Mouse (Mus musculus) heart, embryonic 14.5 days (tissue): ENCODE results near the gene Gm20509. TPM values are rescaled to one million over a fixed set of nuclear protein-coding genes. Genes with fewer than 3 reads are reported as not detected.

Experiments
- ATAC-seq: fragments of 200-750 bp; cut with Nextera tagmentation; 2 replicates; pipeline ENCODE4 v1.8.0; 2017; ENCODE audit warnings: low read depth, moderate TSS enrichment; ENCODE audit not compliant: insufficient number of reproducible peaks, insufficient read depth, low FRiP score
- H3K27ac ChIP-seq, 2 experiments: fragments of 200-500 bp in 1 of 2; fragments of 300-500 bp in 1 of 2; sonication (generic) in 1 of 2; replicated peaks in 1 of 2; 2 replicates each; pipeline ENCODE4 v1.5.1; 2012 to 2014; ENCODE audit warnings: low read depth in 2 of 2, low read length in 2 of 2, control low read depth in 1 of 2, mild to moderate bottlenecking in 1 of 2, mixed read lengths in 1 of 2; ENCODE audit not compliant: control insufficient read depth in 1 of 2, insufficient read depth in 1 of 2
- H3K27me3 ChIP-seq: fragments of 300-500 bp; sonication (generic); 2 replicates; pipeline ENCODE4 v1.6.1; 2014; ENCODE audit warnings: mild to moderate bottlenecking, low read length, control low read depth; ENCODE audit not compliant: control insufficient read depth, insufficient read depth
- H3K36me3 ChIP-seq: fragments of 300-500 bp; sonication (generic); 2 replicates; pipeline ENCODE4 v1.6.1; 2014; ENCODE audit warnings: mild to moderate bottlenecking, control low read depth, low read length, mixed read lengths; ENCODE audit not compliant: control insufficient read depth, insufficient read depth
- H3K4me1 ChIP-seq, 2 experiments: fragments of 200-500 bp in 1 of 2; fragments of 300-500 bp in 1 of 2; sonication (generic) in 1 of 2; 2 replicates each; pipeline ENCODE4 v1.6.1; 2012 to 2014; ENCODE audit warnings: low read length in 2 of 2, control low read depth in 1 of 2, mixed read lengths in 1 of 2; ENCODE audit not compliant: control insufficient read depth in 2 of 2, insufficient read depth in 2 of 2
- H3K4me2 ChIP-seq: fragments of 300-500 bp; sonication (generic); 2 replicates; pipeline ENCODE4 v1.6.1; 2014; ENCODE audit warnings: mild to moderate bottlenecking, low read length
- H3K4me3 ChIP-seq, 2 experiments: fragments of 200-500 bp in 1 of 2; fragments of 300-500 bp in 1 of 2; sonication (generic) in 1 of 2; 2 replicates each; pipeline ENCODE4 v1.5.1; 2012 to 2014; ENCODE audit warnings: low read length in 2 of 2, mild to moderate bottlenecking in 2 of 2, control low read depth in 1 of 2, low read depth in 1 of 2, moderate library complexity in 1 of 2; ENCODE audit not compliant: control insufficient read depth in 1 of 2, insufficient read depth in 1 of 2
- H3K9ac ChIP-seq: fragments of 300-500 bp; sonication (generic); 2 replicates; pipeline ENCODE4 v1.6.1; 2014; ENCODE audit warnings: mild to moderate bottlenecking, low read length
- H3K9me3 ChIP-seq: fragments of 300-500 bp; sonication (generic); 2 replicates; pipeline ENCODE4 v1.6.1; 2016; ENCODE audit warnings: low read length, control low read depth; ENCODE audit not compliant: control insufficient read depth
- WGBS: fragments of 180-500 bp; shearing (Covaris S2); extraction: QIAGEN DNeasy Blood & Tissue Kit; methylation state at CpG from one replicate; pipeline ENCODE4 v1.1.7; 2014; 5-methylcytosine and 5-hydroxymethylcytosine counted together
- polyA plus RNA-seq: library from polyadenylated mRNA; unstranded; fragments of >200 nt; fragmentation: Nextera tagmentation; extraction: Ambion mirVana; gene quantifications from 2 replicates; pipeline ENCODE4 v1.2.1, GENCODE M21; 2014

Gene Gm20509
- polyA plus RNA-seq, 1 experiment from 2014 or later, result not detected

DNA sequence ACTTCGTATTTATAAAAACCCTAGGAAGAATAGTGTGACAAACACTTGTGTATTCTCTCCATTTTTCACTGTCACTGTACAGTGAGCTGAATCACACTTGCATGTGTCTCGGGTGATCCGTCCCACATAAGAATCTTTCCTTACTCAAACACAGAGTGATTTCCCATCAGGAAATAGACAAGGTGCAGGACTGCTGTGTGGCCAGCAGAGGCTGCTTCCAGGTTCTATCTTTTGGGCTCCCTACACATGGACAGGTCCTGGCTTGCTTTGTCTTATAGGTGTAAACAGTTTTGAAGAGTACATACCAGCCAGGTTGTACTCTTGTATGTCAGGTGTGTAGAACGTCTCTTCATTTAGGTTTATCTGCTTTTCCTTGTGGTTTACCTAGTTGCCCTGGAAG is 15.7 kb downstream of the Gm20509 start:
- ATAC-seq, result no peak
- 87% methylated on average over 4 of the region's 4 CpGs for WGBS
- Histone ChIP-seq H3K4me1 (peaks cover 0 to 9% of the 10 kb centered on the region in 2 experiments; a peak in 2 of 4 replicates), H3K27me3 (no peaks in the 10 kb centered on the region), H3K4me3 (no peak overlapping the region), H3K27ac (no peak overlapping the region), H3K4me2 (no peak overlapping the region), H3K36me3 (peaks cover 72% of the 10 kb centered on the region), H3K9me3 (no peaks in the 10 kb centered on the region), H3K9ac (no peak overlapping the region)

DNA sequence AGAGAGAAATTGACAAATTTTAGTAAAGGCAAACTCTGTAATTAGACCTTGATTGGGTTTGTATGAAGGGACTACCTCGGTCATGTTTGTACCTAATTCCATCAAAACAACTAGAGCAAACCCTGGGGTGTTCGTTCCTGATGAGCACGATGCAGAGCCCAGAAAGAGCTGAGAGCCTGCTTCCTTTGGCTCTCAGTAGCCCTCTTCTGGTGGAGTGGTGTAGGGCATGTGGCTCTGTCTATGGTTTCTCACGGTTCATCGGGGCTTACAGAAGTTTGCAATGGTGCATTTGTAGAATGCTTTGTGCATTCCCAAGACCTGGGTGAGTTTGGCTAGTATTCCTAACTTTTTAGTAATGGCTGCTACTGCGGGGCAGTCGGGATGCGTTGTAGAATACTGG is 19.5 kb downstream of the Gm20509 start:
- Histone ChIP-seq H3K36me3 (peaks cover 89% of the 10 kb centered on the region), H3K4me1 (no peaks in the 10 kb centered on the region), H3K27ac (no peak overlapping the region), H3K27me3 (no peaks in the 10 kb centered on the region), H3K9me3 (no peaks in the 10 kb centered on the region), H3K9ac (no peak overlapping the region), H3K4me3 (no peak overlapping the region), H3K4me2 (no peak overlapping the region)
- ATAC-seq, result no peak
- WGBS, result 65% methylated on average over 8 of the region's 8 CpGs

GRCm38 (mm10) chr9:73125043-73125570 is 22.8 kb downstream of the Gm20509 start:
- Histone ChIP-seq H3K4me2 (no peak overlapping the region), H3K9ac (no peak overlapping the region), H3K36me3 (peaks cover 97% of the 10 kb centered on the region), H3K27me3 (no peaks in the 10 kb centered on the region), H3K4me3 (no peak overlapping the region), H3K9me3 (no peaks in the 10 kb centered on the region), H3K4me1 (no peaks in the 10 kb centered on the region), H3K27ac (no peak overlapping the region)
- ATAC-seq, result no peak
- WGBS, result 84% methylated on average over 8 of the region's 8 CpGs

DNA sequence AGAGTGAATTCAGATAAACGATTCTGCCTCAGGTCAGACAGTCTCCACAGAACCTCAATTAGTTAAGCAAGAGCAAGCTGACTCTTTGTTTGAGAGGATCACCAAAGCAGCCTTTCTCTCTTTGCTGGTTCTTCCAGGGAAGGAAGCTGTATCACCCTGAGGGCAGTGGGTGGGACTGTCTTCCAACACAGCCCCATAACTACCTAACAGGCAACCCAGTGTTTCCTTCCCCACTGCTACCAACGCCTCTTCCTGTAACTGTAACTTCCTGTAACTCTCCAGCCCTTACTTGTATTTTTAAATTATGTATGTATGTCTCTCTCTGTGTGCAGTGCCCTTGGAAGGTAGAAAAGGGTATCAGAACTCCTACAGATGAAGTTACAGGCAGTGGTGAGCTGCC is 25.2 kb downstream of the Gm20509 start:
- Histone ChIP-seq H3K27me3 (no peaks in the 10 kb centered on the region), H3K9me3 (no peaks in the 10 kb centered on the region), H3K27ac (no peak overlapping the region), H3K4me1 (no peaks in the 10 kb centered on the region), H3K9ac (no peak overlapping the region), H3K36me3 (peaks cover 76% of the 10 kb centered on the region), H3K4me3 (no peak overlapping the region), H3K4me2 (no peak overlapping the region)
- ATAC-seq, result no peak
- 81% methylated on average over 2 of the region's 2 CpGs for WGBS

- no peak for ATAC-seq
- WGBS, result 78% methylated on average over 8 of the region's 8 CpGs
- no peak overlapping the region for H3K9ac ChIP-seq
These were observed 27.6 kb downstream of the Gm20509 start for GRCm38 (mm10) chr9:73129875-73130274.

DNA sequence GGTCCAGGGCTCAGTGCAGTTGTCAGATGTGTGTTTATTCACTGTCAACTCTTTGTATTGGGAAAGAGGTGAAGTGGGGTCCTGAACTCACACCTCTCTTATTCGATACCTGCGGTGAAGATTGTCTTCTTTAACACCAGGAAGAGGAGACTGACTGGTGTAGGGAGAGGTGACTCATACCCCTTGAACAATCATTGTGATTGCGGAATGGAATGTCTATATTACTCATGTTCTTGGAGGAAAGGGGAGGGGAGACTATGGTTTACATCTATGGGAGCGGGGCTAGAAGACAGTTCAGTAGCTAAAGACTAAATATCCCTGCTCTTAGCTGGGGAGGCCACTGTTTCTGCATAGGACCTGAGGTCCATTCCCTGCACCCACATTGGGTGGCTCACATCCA is 28.3 kb downstream of the Gm20509 start:
- Histone ChIP-seq H3K4me1 (no peaks in the 10 kb centered on the region), H3K9me3 (no peaks in the 10 kb centered on the region), H3K9ac (no peak overlapping the region), H3K27me3 (no peaks in the 10 kb centered on the region), H3K4me2 (no peak overlapping the region), H3K27ac (no peak overlapping the region), H3K4me3 (no peak overlapping the region), H3K36me3 (peaks cover 45% of the 10 kb centered on the region)
- WGBS, result 83% methylated on average over 4 of the region's 4 CpGs
- ATAC-seq, result no peak

More at GRCm38 (mm10) chr9:73129875-73130274, 27.6 kb downstream of the Gm20509 start:
- no peak overlapping the region for H3K4me3 ChIP-seq
- H3K9me3 ChIP-seq, result no peaks in the 10 kb centered on the region
- no peaks in the 10 kb centered on the region for H3K4me1 ChIP-seq
- no peaks in the 10 kb centered on the region for H3K27me3 ChIP-seq
- H3K36me3 ChIP-seq, result peaks cover 52% of the 10 kb centered on the region
- no peak overlapping the region for H3K4me2 ChIP-seq
- H3K27ac ChIP-seq, result no peak overlapping the region

GRCm38 (mm10) chr9:73137341-73137886 is 35.1 kb downstream of the Gm20509 start:
- Histone ChIP-seq H3K4me3 (no peak overlapping the region), H3K36me3 (no peaks in the 10 kb centered on the region), H3K27ac (no peak overlapping the region), H3K27me3 (no peaks in the 10 kb centered on the region), H3K4me1 (no peaks in the 10 kb centered on the region), H3K9ac (no peak overlapping the region), H3K4me2 (no peak overlapping the region), H3K9me3 (no peaks in the 10 kb centered on the region)
- 59% methylated on average over 11 of the region's 11 CpGs for WGBS
- no peak for ATAC-seq

- Histone ChIP-seq H3K9me3 (no peaks in the 10 kb centered on the region), H3K27ac (no peak overlapping the region), H3K27me3 (no peaks in the 10 kb centered on the region), H3K4me1 (no peaks in the 10 kb centered on the region), H3K4me2 (no peak overlapping the region), H3K36me3 (no peaks in the 10 kb centered on the region), H3K4me3 (no peak overlapping the region), H3K9ac (no peak overlapping the region)
- WGBS, result 46% methylated on average over 9 of the region's 9 CpGs
- ATAC-seq, result no peak
These were observed 52.1 kb downstream of the Gm20509 start for GRCm38 (mm10) chr9:73154347-73154746.
